Mouse (Mus musculus) liver, adult 10 weeks (tissue): ENCODE results near the gene Olfr1132. TPM values are rescaled to one million over a fixed set of nuclear protein-coding genes. Genes with fewer than 3 reads are reported as not detected.

ENCODE experiments used
- polyA plus RNA-seq: library from polyadenylated mRNA; stranded (reverse); fragments of 350-450 nt; fragmentation: Illumina TruSeq; extraction: RNeasy Lipid Tissue Mini Kit (QIAGEN cat#74804); gene quantifications from one replicate; pipeline ENCODE4 v1.2.3, GENCODE M21; 2014; ENCODE audit warnings: low read depth, low replicate concordance

Olfr1132 gene
- polyA plus RNA-seq: not detected

GRCm38 (mm10) chr2:87637435-87637834 lies at the start of gene Olfr1132:
TSS of gene Olfr1132 (minus strand) at chr2:87637535.

DNA sequence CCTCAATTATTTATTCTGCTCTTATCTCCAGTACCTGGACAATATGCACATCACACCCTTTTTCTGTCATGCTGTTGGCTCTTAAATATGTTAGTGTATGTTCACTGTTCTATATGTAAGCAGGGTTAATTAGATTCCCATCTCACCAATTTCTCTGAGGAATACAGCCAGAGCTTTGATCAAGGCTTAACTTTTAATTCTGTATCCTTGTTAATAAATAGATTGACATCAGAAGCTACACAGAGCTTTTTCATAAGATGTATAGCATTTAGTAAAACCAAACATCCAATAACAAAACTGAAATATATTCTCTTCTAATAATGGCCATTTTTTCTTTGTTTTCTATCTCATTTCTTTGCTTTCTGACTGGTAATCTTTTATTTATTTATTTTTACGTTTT lies 36.2 kb upstream of the Olfr1132 start, which contains the start of gene Olfr1135:
Gene Olfr1135 (minus strand): TSS at position 101 of the 400 bp plus-strand sequence.

DNA sequence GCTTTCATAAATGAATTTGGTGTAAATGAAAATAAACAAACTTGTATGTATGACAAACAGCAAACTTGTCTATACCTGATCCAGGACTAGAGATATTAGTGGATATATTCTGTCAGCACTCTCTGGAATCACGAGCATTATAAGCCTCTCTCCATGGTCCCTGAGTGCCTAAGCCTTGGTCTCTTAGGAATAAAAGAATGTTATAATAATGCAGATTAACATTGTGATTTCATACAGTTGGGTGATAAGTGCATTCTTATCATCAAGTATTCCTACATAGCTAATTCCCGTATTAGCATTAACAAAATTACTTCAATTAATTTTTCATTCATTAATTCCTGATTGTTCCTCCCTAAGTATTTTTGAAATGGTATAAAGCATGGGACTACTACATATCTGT lies 21.0 kb upstream of the Olfr1132 start, which contains the start of gene Olfr1134:
Gene Olfr1134 (minus strand): TSS at position 101 of the 400 bp plus-strand sequence.

GRCm38 (mm10) chr2:87647274-87647673 lies 9.9 kb upstream of the Olfr1132 start, which contains the start of gene Olfr1133:
TSS of gene Olfr1133 (minus strand) at chr2:87647374.

GRCm38 (mm10) chr2:87626804-87627203 lies 10.5 kb downstream of the Olfr1132 start, which contains the start of gene Olfr1131:
TSS of gene Olfr1131 (plus strand) at chr2:87627104.

GRCm38 (mm10) chr2:87605912-87606311 lies 31.4 kb downstream of the Olfr1132 start, which contains the start of gene Olfr1130:
TSS of gene Olfr1130 (plus strand) at chr2:87606212.

Other genes starting within 250 kb of the Olfr1132 start
- not detected for gene Olfr1123, start 220.9 kb downstream of the Olfr1132 start, polyA plus RNA-seq
- gene Olfr1124, start 207.3 kb downstream of the Olfr1132 start, polyA plus RNA-seq: not detected
- not detected for gene Olfr1126, start 183.6 kb downstream of the Olfr1132 start, polyA plus RNA-seq
- gene Pramel7, start 140.4 kb downstream of the Olfr1132 start, polyA plus RNA-seq: not detected
- gene Pramel6, start 131.0 kb downstream of the Olfr1132 start, polyA plus RNA-seq: not detected
- not detected for gene Olfr153, start 105.7 kb downstream of the Olfr1132 start, polyA plus RNA-seq
- not detected for gene Olfr1128, start 92.0 kb downstream of the Olfr1132 start, polyA plus RNA-seq
- gene Olfr1129, start 63.6 kb downstream of the Olfr1132 start, polyA plus RNA-seq: not detected
- not detected for gene Olfr1130, start 31.3 kb downstream of the Olfr1132 start, polyA plus RNA-seq
- not detected for gene Olfr1131, start 10.4 kb downstream of the Olfr1132 start, polyA plus RNA-seq
- not detected for gene Olfr1133, start 9.8 kb upstream of the Olfr1132 start, polyA plus RNA-seq
- not detected for gene Olfr1134, start 20.9 kb upstream of the Olfr1132 start, polyA plus RNA-seq
- gene Olfr1135, start 36.1 kb upstream of the Olfr1132 start, polyA plus RNA-seq: not detected
- gene Olfr1136, start 56.4 kb upstream of the Olfr1132 start, polyA plus RNA-seq: not detected
- gene Olfr1137, start 75.6 kb upstream of the Olfr1132 start, polyA plus RNA-seq: not detected
- not detected for gene Olfr1138, start 102.4 kb upstream of the Olfr1132 start, polyA plus RNA-seq
- gene Olfr1140, start 106.2 kb upstream of the Olfr1132 start, polyA plus RNA-seq: not detected
- gene Olfr1141, start 116.5 kb upstream of the Olfr1132 start, polyA plus RNA-seq: not detected
- gene Olfr152, start 141.9 kb upstream of the Olfr1132 start, polyA plus RNA-seq: not detected
- gene Olfr1143, start 163.1 kb upstream of the Olfr1132 start, polyA plus RNA-seq: not detected
- gene Olfr1145, start 172.3 kb upstream of the Olfr1132 start, polyA plus RNA-seq: not detected
- gene Olfr1148, start 193.0 kb upstream of the Olfr1132 start, polyA plus RNA-seq: not detected
- gene Olfr1150-ps1, start 206.5 kb upstream of the Olfr1132 start, polyA plus RNA-seq: not detected
- not detected for gene Olfr1151, start 218.3 kb upstream of the Olfr1132 start, polyA plus RNA-seq
- not detected for gene Olfr1152, start 229.0 kb upstream of the Olfr1132 start, polyA plus RNA-seq